Mouse (Mus musculus): Measurements from ENCODE around the gene Rbmx. TPM values are rescaled to one million over a fixed set of nuclear protein-coding genes. Genes with fewer than 3 reads are reported as not detected.

The Rbmx gene
- 49.7 TPM for polyA plus RNA-seq (2014; fragmentation: Illumina TruSeq; extraction: RNeasy Lipid Tissue Mini Kit (QIAGEN cat#74804); ENCODE audit: low read depth, low replicate concordance)

DNA sequence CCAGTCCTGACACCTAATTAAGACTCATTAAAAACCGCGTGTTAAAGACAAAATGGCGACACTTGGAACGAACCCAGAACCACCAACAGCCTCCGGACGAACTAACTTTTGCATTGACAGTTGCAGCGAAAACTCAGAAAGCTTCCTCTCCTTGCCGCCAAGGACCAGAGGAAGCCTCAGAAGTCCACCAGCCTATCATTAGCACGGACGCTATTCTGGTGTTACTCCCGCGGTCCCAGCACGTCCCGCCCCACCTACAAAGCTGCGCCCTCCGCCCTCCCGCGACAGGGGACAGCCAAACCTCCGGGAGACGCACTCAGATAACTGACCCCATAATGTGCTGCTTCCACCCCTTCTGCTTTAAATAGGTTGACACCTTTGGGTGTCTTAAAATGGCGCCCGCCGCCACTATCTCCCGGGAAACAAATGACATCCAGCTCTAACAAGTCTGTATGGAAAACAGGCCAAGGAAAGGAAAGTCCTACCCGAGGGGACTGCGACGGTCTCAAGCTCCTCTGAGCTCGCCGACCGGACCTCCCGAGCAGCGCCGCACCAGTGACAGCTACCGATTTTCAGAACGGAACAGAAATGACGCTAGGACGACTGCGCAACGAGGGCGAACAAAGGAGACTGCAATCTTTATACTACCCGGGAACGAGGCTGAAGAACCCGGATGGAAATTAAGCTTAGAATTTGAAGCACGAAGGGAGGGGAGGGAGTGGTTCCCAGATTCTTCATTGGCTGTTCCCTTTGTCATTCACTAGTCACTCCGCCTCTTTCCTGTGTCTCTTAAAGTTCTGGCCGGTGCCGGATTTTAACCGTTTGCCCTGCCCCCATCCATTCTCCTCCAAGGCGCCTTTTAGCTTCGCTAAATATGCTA lies at the start of gene Rbmx:
Gene Rbmx (minus strand): TSS at position 670 of the 880 bp plus-strand sequence.

DNA sequence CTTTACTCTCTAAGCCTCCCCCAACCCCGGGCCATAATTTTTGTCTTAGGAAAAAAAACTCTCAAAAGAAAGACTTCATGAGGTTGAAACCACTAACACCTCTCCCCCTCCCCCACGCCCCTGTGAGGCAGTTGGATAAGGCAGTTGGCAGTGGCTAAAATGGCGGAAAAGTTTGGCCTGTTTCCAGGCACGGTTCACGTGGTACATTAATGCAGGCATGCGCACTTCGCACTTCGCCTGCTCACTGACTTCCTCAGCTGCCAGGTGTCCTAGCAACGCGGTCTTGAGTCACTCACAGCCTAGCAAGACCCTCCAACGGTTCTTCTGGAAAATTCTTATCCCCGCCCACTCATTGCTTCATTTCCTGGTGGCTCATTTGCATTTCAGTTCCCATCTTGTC lies 15.9 kb upstream of the Rbmx start, which contains the start of gene Gm364:
Gene Gm364 (plus strand): TSS at position 386 of the 400 bp plus-strand sequence.

DNA sequence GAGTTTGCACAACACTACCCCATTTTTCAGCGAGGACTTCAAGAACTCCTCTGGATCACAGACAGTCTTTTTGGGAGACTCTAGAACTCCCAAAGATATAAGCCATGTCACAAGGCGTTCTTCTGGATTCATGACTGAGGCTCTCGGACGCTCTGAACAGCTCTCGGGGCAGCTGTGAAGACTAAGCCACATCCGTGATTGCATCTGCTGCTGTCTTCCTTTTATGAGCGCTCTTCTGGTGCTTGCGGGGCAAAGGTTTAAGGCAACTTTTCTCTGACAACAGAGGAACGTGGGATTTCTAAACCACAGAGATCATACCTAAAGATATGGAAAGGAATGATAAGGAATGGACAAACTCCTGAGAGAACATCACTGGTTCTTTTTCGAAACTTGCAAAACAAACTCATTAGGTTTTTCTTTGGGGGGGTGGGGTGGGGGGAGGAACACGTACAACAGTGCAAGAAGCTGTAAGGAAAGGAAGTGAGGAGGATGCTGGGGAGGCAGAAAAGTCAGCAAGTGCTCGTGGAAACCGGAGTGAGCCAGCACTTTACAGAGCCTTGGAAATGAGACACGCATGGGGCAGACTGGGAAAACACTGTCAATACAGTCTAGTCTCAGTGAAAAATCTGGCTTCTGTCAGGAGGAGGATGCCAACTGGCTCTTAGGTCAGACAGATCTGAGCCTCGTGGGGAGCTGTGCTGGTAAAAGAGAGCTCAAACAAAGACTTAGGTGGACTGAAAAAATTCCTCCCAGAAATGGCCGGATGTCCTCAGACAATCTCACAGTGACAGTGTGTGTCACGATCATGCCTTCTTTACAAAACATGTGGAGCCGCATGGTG lies 54.2 kb downstream of the Rbmx start, which contains the start of gene Arhgef6:
Gene Arhgef6 (minus strand): TSS at position 359 of the 841 bp plus-strand sequence.

Other genes starting within 250 kb of the Rbmx start
- gene Cd40lg, start 180.9 kb downstream of the Rbmx start, polyA plus RNA-seq (2014; fragmentation: Illumina TruSeq; extraction: RNeasy Lipid Tissue Mini Kit (QIAGEN cat#74804); ENCODE audit: low read depth, low replicate concordance): not detected
- 66.1 TPM for gene Arhgef6, start 54.3 kb downstream of the Rbmx start, polyA plus RNA-seq (2014; fragmentation: Illumina TruSeq; extraction: RNeasy Lipid Tissue Mini Kit (QIAGEN cat#74804); ENCODE audit: low read depth, low replicate concordance)
- not detected for gene Gm364, start 16.1 kb upstream of the Rbmx start, polyA plus RNA-seq (2014; fragmentation: Illumina TruSeq; extraction: RNeasy Lipid Tissue Mini Kit (QIAGEN cat#74804); ENCODE audit: low read depth, low replicate concordance)
- not detected for gene Gpr101, start 110.7 kb upstream of the Rbmx start, polyA plus RNA-seq (2014; fragmentation: Illumina TruSeq; extraction: RNeasy Lipid Tissue Mini Kit (QIAGEN cat#74804); ENCODE audit: low read depth, low replicate concordance)

Measured in heart, adult 10 weeks (tissue).